Mouse (Mus musculus) bone marrow macrophage, adult 2 months (primary cell): Measurements from ENCODE around the gene Fgfr2. TPM values are rescaled to one million over a fixed set of nuclear protein-coding genes. Genes with fewer than 3 reads are reported as not detected.

Experiments
- H3K27ac ChIP-seq: 2 replicates; pipeline ENCODE4 v1.5.1; 2012; ENCODE audit warnings: low read depth, low read length; ENCODE audit not compliant: insufficient read depth
- H3K4me1 ChIP-seq: 2 replicates; pipeline ENCODE4 v1.6.1; 2012; ENCODE audit warnings: low read length; ENCODE audit not compliant: control insufficient read depth, insufficient read depth
- H3K4me3 ChIP-seq: 2 replicates; pipeline ENCODE4 v1.5.1; 2012; ENCODE audit warnings: mild to moderate bottlenecking, low read length, moderate library complexity; ENCODE audit not compliant: insufficient read depth
- CTCF ChIP-seq: IDR thresholded peaks from 2 replicates; pipeline ENCODE4 v1.5.1; 2012; ENCODE audit warnings: low read depth, mild to moderate bottlenecking, low read length, moderate library complexity
- POLR2A ChIP-seq: IDR thresholded peaks from 2 replicates; pipeline ENCODE4 v1.6.1; 2012; ENCODE audit warnings: mild to moderate bottlenecking, low read depth, low read length, borderline replicate concordance
- polyA plus RNA-seq: library from polyadenylated mRNA; stranded (reverse); fragments of >200 nt; gene quantifications from 2 replicates; pipeline ENCODE4 v1.2.4, GENCODE M21; 2012; ENCODE audit not compliant: missing spikeins, insufficient read depth, insufficient read length

Gene Fgfr2
- polyA plus RNA-seq, 1 experiment: 0.27 TPM

GRCm38 (mm10) chr7:130751678-130752077, 2371.5 kb downstream of the Fgfr2 start:
- Histone ChIP-seq H3K27ac (no peak overlapping the region), H3K4me3 (no peak overlapping the region), H3K4me1 (no peaks in the 10 kb centered on the region)
- TF ChIP-seq CTCF (no peak), POLR2A (no peak)

GRCm38 (mm10) chr7:130750752-130751490, 2372.2 kb downstream of the Fgfr2 start:
- no peak overlapping the region for H3K27ac ChIP-seq
- H3K4me1 ChIP-seq: no peaks in the 10 kb centered on the region
- TF ChIP-seq CTCF (no peak), POLR2A (no peak)
- no peak overlapping the region for H3K4me3 ChIP-seq

- TF ChIP-seq POLR2A (no peak), CTCF (no peak)
- Histone ChIP-seq H3K27ac (no peak overlapping the region), H3K4me1 (no peaks in the 10 kb centered on the region), H3K4me3 (no peak overlapping the region)
Observed at GRCm38 (mm10) chr7:130749165-130749564, 2374.0 kb downstream of the Fgfr2 start.

GRCm38 (mm10) chr7:130743239-130744025, 2379.7 kb downstream of the Fgfr2 start:
- Histone ChIP-seq H3K4me1 (no peaks in the 10 kb centered on the region), H3K4me3 (no peak overlapping the region), H3K27ac (no peak overlapping the region)
- TF ChIP-seq CTCF (no peak), POLR2A (no peak)

GRCm38 (mm10) chr7:130741099-130741498, 2382.1 kb downstream of the Fgfr2 start:
- TF ChIP-seq POLR2A (no peak), CTCF (no peak)
- H3K27ac ChIP-seq: no peak overlapping the region
- H3K4me3 ChIP-seq: no peak overlapping the region
- H3K4me1 ChIP-seq: no peaks in the 10 kb centered on the region

- TF ChIP-seq CTCF (peak; percentile 26; the same call in 1 of the 2 replicates), POLR2A (no peak)
- no peak overlapping the region for H3K27ac ChIP-seq
- no peak overlapping the region for H3K4me3 ChIP-seq
- H3K4me1 ChIP-seq: no peaks in the 10 kb centered on the region
Observed at GRCm38 (mm10) chr7:130734195-130734787, 2388.9 kb downstream of the Fgfr2 start.

DNA sequence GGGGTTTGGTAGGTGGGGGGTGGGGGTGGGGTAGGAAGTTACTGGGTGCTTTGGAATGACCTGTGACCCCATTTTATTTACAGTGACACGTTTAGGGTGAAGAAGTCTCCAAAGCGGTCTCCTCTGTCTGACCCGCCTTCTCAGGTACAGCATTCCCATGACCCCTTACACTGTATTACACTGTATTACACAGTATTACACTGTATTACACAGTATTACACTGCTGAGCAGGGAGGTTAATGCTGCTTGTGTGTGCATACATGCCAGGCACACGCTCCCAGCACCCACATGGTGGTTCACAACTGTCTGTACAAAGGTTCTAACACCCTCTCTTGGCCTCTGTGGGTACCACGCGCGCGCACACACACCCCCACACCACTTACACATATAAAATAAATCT, 2389.7 kb downstream of the Fgfr2 start:
- Histone ChIP-seq H3K27ac (no peak overlapping the region), H3K4me3 (no peak overlapping the region), H3K4me1 (no peaks in the 10 kb centered on the region)
- TF ChIP-seq CTCF: no peak

- no peak for TF ChIP-seq POLR2A
- no peak for TF ChIP-seq CTCF
- no peaks in the 10 kb centered on the region for H3K4me1 ChIP-seq
- H3K4me3 ChIP-seq: no peak overlapping the region
- H3K27ac ChIP-seq: no peak overlapping the region
Observed at GRCm38 (mm10) chr7:130732908-130733307, 2390.2 kb downstream of the Fgfr2 start.

DNA sequence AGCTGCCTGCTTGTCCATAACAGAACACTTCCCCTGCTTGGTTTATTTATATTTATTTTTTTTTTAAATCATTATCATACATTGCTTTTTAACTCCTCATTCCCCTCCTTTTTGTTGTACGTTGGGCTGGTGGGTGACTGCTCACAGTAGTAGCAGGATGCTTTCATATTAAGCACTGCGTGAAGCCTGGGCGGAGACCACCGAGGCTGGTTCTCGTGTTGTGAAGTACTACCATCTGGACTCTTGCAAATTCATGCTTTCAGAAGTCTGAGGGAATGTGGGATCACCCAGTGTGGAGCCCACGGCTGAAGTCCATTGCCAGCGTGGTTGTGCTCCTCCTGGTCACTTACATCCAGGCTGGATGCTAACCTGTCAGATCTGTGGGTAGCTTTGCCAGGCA, 2391.4 kb downstream of the Fgfr2 start:
- no peak overlapping the region for H3K27ac ChIP-seq
- H3K4me3 ChIP-seq: no peak overlapping the region
- H3K4me1 ChIP-seq: peaks cover under 1% of the 10 kb centered on the region; the same call in 1 of the 2 replicates
- TF ChIP-seq CTCF: no peak
- TF ChIP-seq POLR2A: no peak

DNA sequence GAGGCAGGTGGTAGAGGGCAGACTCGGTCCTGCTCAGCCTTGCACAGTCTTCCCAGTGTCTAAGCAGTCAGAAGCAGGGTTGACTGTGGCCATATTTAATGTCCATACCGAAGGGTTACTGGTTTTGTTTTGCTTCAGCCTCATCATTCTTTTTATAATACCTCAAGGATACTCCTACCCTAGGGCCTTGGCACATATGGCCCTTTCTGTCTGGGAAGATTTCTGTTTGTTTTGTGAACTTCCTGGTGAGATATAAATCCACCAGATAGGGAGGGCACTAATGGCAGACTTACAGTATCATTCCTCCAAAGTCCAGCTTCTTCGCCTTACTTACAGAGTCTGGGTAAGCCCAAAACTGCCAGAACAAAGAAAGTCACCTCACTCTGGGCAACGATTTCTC, 2395.6 kb downstream of the Fgfr2 start:
- Histone ChIP-seq H3K4me1 (peaks cover 10% of the 10 kb centered on the region), H3K27ac (no peak overlapping the region), H3K4me3 (no peak overlapping the region)
- TF ChIP-seq CTCF: no peak
- no peak for TF ChIP-seq POLR2A
